Mouse (Mus musculus): ENCODE data around the gene Ppp4r2. TPM values are rescaled to one million over a fixed set of nuclear protein-coding genes. Genes with fewer than 3 reads are reported as not detected.

The Ppp4r2 gene
- total RNA-seq, 2 experiments from 2014 or later = 62.6 to 70.0 TPM

DNA sequence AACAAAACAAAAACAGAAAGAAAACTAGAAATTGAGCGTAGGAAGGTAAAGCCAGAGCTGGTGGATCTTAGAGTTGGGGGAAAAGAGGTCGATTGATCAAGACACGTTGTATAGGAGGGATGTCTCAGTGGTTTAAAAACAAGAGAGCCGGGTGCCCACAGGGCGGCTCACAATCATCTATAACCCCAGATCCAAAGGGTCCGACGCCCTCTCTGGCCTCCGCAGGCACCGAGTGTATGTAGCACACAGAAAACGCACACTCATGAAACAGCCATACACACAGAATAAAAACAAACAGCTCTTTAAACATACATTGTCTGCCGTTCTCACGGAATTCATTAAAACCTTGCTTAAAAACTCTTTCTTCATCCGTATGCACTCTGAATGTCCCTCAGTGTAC, 45.1 kb downstream of the Ppp4r2 start:
- intact Hi-C loops (cut with DNase I) = no loop called here
- DNase-seq (ENCODE audit: low spot score in 2 of 2) = no peak

- intact Hi-C loops (cut with DNase I) = loop anchor here (5.0 kb wide), 1 partner anchor 738 kb away; no protein-coding TSS in a partner anchor
- no peak for DNase-seq (ENCODE audit: low spot score in 2 of 2)
These were observed 46.2 kb downstream of the Ppp4r2 start for GRCm38 (mm10) chr6:100879607-100880006.

- no peak for DNase-seq (ENCODE audit: low spot score in 2 of 2)
- intact Hi-C loops (cut with DNase I) = loop anchor here (1.0 to 5.0 kb wide), 3 partner anchors 316 to 736 kb away; no protein-coding TSS in a partner anchor
These were observed 48.2 kb downstream of the Ppp4r2 start for GRCm38 (mm10) chr6:100881657-100882056.

- intact Hi-C loops (cut with DNase I) = loop anchor here (1.0 to 5.0 kb wide), 3 partner anchors 315 to 735 kb away; no protein-coding TSS in a partner anchor
- peak; percentile 56 to 69 for DNase-seq (ENCODE audit: low spot score in 2 of 2)
These were observed 49.2 kb downstream of the Ppp4r2 start for GRCm38 (mm10) chr6:100882381-100883213.

DNA sequence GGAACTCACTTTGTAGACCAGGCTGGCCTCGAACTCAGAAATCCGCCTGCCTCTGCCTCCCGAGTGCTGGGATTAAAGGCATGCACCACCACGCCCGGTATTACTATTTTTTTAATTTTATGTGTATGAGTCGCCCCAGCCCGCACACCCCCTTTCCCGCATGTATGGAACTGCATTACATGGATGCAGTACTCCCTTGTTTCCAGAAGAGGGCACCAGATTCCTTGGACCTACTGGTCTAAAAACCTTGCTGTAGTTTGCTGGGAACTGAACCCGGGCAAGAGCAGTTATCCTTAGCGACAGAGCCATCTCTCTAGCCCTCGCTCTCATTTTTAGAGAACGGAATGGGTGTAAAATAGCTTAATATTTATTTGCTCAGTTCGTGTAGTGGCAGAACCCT, 49.8 kb downstream of the Ppp4r2 start:
- DNase-seq (ENCODE audit: low spot score in 2 of 2) = no peak
- intact Hi-C loops (cut with DNase I) = loop anchor here (5.0 kb wide), 1 partner anchor 734 kb away; no protein-coding TSS in a partner anchor

DNA sequence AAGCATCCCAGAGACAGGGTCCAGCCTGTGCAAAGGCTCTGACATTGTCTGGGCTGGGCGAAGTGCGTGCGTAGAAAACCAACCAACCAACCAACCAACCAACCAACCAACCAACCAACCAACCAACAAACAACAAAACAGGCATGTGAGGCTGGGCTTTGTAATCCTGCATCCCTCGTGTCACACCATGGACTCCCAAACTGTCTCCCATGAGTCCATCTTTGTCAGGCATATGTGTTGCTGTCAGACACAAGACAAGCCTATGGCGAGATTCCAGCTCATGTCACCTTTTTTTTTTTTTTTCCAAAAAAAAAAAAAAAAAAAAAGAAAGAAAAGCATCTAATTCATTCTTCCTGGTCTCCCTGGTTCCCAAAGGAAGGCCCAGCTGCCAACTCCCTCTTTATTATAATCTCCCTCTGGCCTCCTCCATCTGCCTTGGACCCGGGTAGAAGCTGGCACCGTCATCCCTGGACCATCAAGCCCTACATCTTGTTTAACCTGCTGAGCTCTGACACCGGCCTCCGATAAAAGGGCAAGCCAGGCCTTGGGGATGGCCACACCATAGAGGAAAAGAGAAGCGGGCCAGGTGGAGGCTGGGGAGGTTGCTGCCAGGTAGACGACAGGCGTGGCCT, 51.3 kb downstream of the Ppp4r2 start:
- intact Hi-C loops (cut with DNase I) = loop anchor here (5.0 kb wide), 1 partner anchor 733 kb away; no protein-coding TSS in a partner anchor
- DNase-seq (ENCODE audit: low spot score in 2 of 2) = no peak

DNA sequence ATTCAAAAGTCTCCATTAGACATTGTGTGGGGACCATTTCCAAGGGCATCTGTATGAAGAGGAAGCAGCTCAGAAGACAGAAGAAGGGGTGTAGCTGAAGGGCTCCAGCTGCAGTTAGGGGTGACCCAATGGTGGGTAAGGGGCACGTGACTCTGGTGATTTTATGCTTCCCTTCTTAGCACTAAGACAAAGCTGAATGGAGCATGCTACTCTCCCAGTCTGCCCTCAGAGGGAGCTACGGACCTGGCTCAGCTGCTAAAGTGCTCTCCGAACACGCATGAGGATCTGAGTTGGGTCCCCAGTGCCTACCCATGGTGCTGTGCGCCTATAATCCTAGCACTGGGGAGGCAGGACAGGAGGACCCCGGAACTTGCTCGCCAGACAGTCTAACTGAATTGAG, 52.0 kb downstream of the Ppp4r2 start:
- intact Hi-C loops (cut with DNase I) = no loop called here
- no peak for DNase-seq (ENCODE audit: low spot score in 2 of 2)

GRCm38 (mm10) chr6:100887012-100887411, 53.6 kb downstream of the Ppp4r2 start:
- no peak for DNase-seq (ENCODE audit: low spot score in 2 of 2)
- intact Hi-C loops (cut with DNase I) = no loop called here

DNA sequence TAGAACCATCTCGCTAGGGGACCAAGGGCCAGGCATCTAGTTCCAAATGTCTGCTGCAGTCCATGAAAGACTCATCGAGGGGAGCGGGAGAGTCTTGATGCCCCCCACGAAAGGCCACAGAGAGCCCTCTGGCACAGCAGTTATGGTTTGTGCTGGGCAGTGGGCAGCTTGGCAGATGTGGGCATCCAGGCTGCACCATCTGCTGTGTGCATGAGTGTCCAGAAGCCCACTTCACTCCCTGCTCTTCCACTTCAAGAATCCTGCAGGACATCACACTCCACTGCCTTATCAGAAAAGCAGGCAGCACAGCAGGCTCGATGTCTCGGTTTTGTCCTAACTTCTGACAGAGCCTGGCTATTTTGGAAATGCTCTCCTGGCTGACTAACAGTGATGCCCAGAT, 55.9 kb downstream of the Ppp4r2 start:
- no peak for DNase-seq (ENCODE audit: low spot score in 2 of 2)
- intact Hi-C loops (cut with DNase I) = no loop called here

DNA sequence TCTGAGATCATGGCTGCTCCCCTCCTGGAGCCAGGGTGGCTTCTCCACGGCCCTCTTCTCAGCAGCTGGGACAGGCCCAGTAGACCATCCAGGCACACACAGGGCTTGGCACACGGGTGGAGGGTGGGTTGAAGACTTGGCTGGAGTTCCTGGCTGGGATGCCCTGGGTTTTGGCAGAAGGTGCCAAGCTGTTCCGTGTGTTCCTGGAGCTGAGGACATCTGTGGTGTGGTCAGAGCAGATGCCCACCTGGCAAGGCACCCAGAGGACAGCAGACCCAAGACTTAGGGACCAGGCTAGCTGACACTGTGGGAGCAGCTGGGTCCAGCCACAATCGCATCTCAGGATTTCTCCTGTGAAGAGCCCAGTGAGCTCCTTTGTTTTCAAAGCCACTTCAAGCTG, 59.1 kb downstream of the Ppp4r2 start:
- intact Hi-C loops (cut with DNase I) = no loop called here
- no peak for DNase-seq (ENCODE audit: low spot score in 2 of 2)

- intact Hi-C loops (cut with DNase I) = no loop called here
- DNase-seq (ENCODE audit: low spot score in 2 of 2) = no peak
These were observed 59.7 kb downstream of the Ppp4r2 start for GRCm38 (mm10) chr6:100893073-100893472.

DNA sequence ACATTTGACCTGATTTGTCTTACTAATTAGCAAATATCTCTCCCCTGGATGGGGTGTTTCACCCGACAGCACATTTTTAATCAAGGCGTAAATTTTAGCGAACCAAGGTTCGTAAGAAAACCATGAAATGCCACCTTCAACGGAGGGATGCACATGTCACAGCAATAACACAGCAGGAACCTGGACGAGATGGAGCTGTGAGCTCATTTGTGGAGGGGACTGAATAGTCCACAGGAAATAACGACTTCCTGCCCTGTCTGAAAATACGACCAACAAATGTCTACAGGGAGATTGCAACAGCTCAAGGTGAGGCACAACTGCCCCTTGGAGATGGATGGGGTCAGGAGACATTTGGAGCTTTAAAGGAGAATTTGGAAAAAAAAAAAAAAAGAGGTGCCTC, 61.8 kb downstream of the Ppp4r2 start:
- DNase-seq (ENCODE audit: low spot score in 2 of 2) = no peak
- intact Hi-C loops (cut with DNase I) = no loop called here

DNA sequence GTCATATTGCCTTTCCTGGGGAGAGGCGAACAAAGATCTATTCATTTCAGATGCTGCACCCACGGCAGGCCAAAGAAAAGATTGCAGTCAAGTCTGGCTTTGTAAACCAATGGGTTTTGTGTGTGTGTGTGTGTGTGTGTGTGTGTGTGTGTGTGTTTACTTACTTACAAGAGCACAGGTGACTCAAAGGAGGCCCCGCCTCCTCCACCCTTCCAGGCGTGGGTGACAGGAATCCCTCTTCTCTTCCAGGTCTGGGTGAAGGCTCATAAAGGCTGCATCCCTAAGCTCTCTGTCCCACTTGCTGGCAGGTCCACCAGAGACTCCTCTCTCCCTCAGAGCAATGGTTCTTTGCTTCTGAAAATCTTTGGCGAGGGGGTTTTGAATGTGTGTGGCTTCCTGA, 63.5 kb downstream of the Ppp4r2 start:
- intact Hi-C loops (cut with DNase I) = no loop called here
- DNase-seq (ENCODE audit: low spot score in 2 of 2) = no peak

- DNase-seq (ENCODE audit: low spot score in 2 of 2) = no peak
- intact Hi-C loops (cut with DNase I) = no loop called here
These were observed 71.0 kb downstream of the Ppp4r2 start for GRCm38 (mm10) chr6:100904463-100904862.

- intact Hi-C loops (cut with DNase I) = no loop called here
- DNase-seq (ENCODE audit: low spot score in 2 of 2) = no peak
These were observed 76.8 kb downstream of the Ppp4r2 start for GRCm38 (mm10) chr6:100910136-100910675.

Other genes starting within 250 kb of the Ppp4r2 start
- gene Shq1, start 162.5 kb upstream of the Ppp4r2 start, total RNA-seq (2021) = 1 to 10 TPM; 4.5 to 6.1 TPM
- 1 to 10 TPM in 1 of 2 experiments, under 1 TPM in 1; 0.96 to 1.3 TPM for gene Gxylt2, start 128.9 kb upstream of the Ppp4r2 start, total RNA-seq (2021)